Mouse (Mus musculus) spleen, postnatal 0 days (tissue): ENCODE measurements around the gene Ubxn10. TPM values are rescaled to one million over a fixed set of nuclear protein-coding genes. Genes with fewer than 3 reads are reported as not detected.

Source experiments
- polyA plus RNA-seq: library from polyadenylated mRNA; unstranded; fragments of >200 nt; fragmentation: Nextera tagmentation; extraction: Ambion mirVana; gene quantifications from 2 replicates; pipeline ENCODE4 v1.2.1, GENCODE M21; 2015

Gene Ubxn10
- 0.08 and 0.17 TPM in 2 replicates for polyA plus RNA-seq

DNA sequence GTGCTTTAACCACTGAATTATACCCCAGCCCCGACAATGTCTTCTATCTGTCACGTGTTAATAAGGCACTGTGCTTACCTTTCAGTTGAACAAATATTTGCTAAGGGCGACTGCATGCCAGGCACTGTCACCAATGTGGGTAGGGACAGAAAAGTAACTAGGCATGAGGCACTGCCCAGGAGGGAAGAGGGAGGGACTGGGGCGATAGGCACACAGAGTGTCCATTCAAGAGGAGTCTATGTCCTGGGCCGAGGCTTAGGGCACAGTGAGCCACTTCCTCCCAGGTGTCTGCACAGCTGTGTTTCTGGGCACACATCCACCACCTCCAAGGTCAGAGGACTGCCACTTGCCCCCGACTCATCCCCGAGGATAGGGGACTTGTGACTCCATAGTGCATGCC lies at the start of gene Ubxn10:
Ubxn10 (minus strand) TSS at position 137 of the 400 bp plus-strand sequence.

DNA sequence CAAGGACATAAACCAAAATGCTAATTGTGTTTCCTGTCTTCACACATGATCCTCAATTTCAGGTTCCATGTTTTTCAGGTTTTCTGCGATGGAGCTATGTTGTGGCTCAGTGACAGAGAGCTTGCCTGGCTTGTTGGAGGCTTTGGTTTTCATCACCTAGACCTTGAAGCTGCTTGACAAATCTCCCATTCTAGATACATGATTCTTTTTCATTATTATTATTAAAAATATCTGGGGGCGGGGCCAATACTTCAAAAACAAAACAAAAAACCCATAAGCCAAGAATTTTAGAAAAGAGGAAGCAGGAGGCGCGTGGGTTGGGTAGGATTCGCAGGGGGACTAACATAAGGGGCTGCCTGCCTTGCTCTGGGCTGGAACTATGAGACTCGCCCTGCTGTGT lies 38.5 kb upstream of the Ubxn10 start, which contains the start of gene Pla2g2d:
Pla2g2d (plus strand) TSS at position 301 of the 400 bp plus-strand sequence.

GRCm38 (mm10) chr4:138757416-138757815 lies 20.4 kb upstream of the Ubxn10 start, which contains the start of gene Pla2g2f:
Pla2g2f (minus strand) TSS chr4:138757626.

GRCm38 (mm10) chr4:138724354-138725126 lies 12.4 kb downstream of the Ubxn10 start, which contains the start of gene Pla2g2c:
Pla2g2c (plus strand) TSS chr4:138724792.

Other genes starting within 250 kb of the Ubxn10 start
- not detected in 2 replicates for gene Vwa5b1, start 101.3 kb downstream of the Ubxn10 start, polyA plus RNA-seq
- gene Pla2g2c, start 12.4 kb downstream of the Ubxn10 start, polyA plus RNA-seq, result 0.10 and 0.15 TPM in 2 replicates
- not detected in 2 replicates for gene Pla2g2f, start 20.5 kb upstream of the Ubxn10 start, polyA plus RNA-seq
- 0.07 TPM in 1 of 2 replicates, not detected in the other for gene Pla2g2d, start 38.6 kb upstream of the Ubxn10 start, polyA plus RNA-seq
- gene Pla2g5, start 126.3 kb upstream of the Ubxn10 start, polyA plus RNA-seq, result 0.25 TPM in 1 of 2 replicates, not detected in the other
- gene Gm13030, start 136.8 kb upstream of the Ubxn10 start, polyA plus RNA-seq, result not detected in 2 replicates
- gene Pla2g2e, start 140.8 kb upstream of the Ubxn10 start, polyA plus RNA-seq, result not detected in 2 replicates
- 1.6 and 1.8 TPM in 2 replicates for gene Otud3, start 176.8 kb upstream of the Ubxn10 start, polyA plus RNA-seq
- not detected in 2 replicates for gene Rnf186, start 229.9 kb upstream of the Ubxn10 start, polyA plus RNA-seq
- gene Tmco4, start 235.7 kb upstream of the Ubxn10 start, polyA plus RNA-seq, result 3.2 and 3.9 TPM in 2 replicates